Mouse (Mus musculus): ENCODE results near the gene Pax3. TPM values are rescaled to one million over a fixed set of nuclear protein-coding genes. Genes with fewer than 3 reads are reported as not detected.

Gene Pax3
- polyA plus RNA-seq, 1 experiment from 2014 or later, result 0.14 TPM

DNA sequence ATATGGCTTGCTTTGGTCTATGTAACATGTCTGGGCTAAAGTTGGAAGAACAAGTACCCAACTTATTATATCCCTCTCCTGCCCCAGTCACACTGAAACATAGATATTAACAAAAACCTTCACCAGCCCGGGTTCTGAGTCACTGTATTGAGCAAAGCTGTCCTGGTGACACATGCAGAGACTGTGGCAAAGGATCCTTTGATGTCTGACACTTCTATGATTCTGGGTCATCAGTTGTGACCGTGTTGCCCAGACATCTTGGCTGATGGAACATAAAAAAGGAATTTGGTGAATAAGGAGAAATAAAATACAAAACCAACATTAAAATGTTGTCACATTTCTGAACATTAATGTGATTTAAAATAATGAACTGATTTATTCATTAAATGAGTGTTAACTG lies 108.3 kb downstream of the Pax3 start:
- H3K36me3 ChIP-seq (ENCODE audit: control insufficient read depth, insufficient read depth, low read length), result no peaks in the 10 kb centered on the region
- no peak overlapping the region for H3K9ac ChIP-seq (ENCODE audit: low read depth, low read length)
- H3K4me1 ChIP-seq (ENCODE audit: control insufficient read depth, insufficient read depth, low read length), result no peaks in the 10 kb centered on the region
- no peak overlapping the region for H3K4me2 ChIP-seq (replicated peaks; ENCODE audit: low read depth, low read length)
- H3K4me3 ChIP-seq (ENCODE audit: low read length), result no peak overlapping the region
- no peak for ATAC-seq (ENCODE audit: low FRiP score, low TSS enrichment)
- no peaks in the 10 kb centered on the region for H3K9me3 ChIP-seq (ENCODE audit: control insufficient read depth, low read length)
- H3K27ac ChIP-seq (ENCODE audit: low read depth, low read length), result no peak overlapping the region
- WGBS, result 71% methylated on average over 2 of the region's 2 CpGs
- peaks cover 3% of the 10 kb centered on the region; the same call in 1 of the 2 replicates for H3K27me3 ChIP-seq (ENCODE audit: control insufficient read depth, insufficient read depth, low read length)

DNA sequence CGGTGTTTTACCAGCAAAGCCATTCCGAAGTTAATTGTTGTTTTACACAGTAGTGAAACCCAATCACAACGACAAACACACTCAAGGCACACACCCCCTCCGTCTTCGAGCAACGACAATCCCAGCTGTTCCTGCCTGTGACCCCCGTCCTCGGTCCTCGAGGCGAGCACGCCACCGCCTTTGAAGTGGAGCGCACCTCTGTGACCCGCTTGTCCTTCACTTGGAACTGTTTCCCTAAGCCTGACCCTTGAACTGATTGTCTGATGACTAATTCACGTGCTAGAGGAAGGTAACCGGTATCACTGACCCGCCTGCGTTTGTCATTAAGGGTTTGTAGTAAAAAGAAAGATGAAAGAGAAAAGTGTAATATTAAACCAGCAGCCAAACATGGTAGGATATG lies 115.2 kb downstream of the Pax3 start:
- no peak for ATAC-seq (ENCODE audit: low FRiP score, low TSS enrichment)
- H3K4me1 ChIP-seq (ENCODE audit: control insufficient read depth, insufficient read depth, low read length), result no peaks in the 10 kb centered on the region
- H3K27ac ChIP-seq (ENCODE audit: low read depth, low read length), result no peak overlapping the region
- H3K9ac ChIP-seq (ENCODE audit: low read depth, low read length), result no peak overlapping the region
- H3K9me3 ChIP-seq (ENCODE audit: control insufficient read depth, low read length), result no peaks in the 10 kb centered on the region
- WGBS, result 6% methylated on average over 18 of the region's 18 CpGs
- H3K4me3 ChIP-seq (ENCODE audit: low read length), result peak overlapping the region; percentile 17; the same call in 1 of the 2 replicates
- H3K27me3 ChIP-seq (ENCODE audit: control insufficient read depth, insufficient read depth, low read length), result no peaks in the 10 kb centered on the region; the same call in 1 of the 2 replicates
- H3K36me3 ChIP-seq (ENCODE audit: control insufficient read depth, insufficient read depth, low read length), result no peaks in the 10 kb centered on the region
- peak overlapping the region; percentile 35 for H3K4me2 ChIP-seq (replicated peaks; ENCODE audit: low read depth, low read length)

DNA sequence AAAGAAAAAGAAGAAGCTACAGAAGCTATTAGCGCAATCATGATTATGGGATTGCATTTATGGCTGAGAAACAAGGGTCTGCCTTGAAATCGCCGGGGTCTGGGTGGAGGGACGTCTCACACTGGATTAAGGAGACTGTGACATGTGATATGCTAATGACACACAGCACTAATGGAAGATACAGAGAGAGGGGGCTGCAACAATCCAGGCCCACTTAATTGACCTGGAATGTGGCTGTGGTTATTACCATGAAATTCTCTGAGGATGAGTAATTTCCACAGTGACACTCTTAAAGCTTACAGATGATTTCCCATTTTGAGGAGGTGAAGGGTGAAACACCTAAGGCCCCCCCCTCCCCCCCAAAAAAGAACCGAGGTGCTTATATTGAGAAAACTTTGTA lies 136.1 kb downstream of the Pax3 start:
- ATAC-seq (ENCODE audit: low FRiP score, low TSS enrichment), result no peak
- no peak overlapping the region for H3K4me2 ChIP-seq (replicated peaks; ENCODE audit: low read depth, low read length)
- no peaks in the 10 kb centered on the region for H3K27me3 ChIP-seq (ENCODE audit: control insufficient read depth, insufficient read depth, low read length)
- no peaks in the 10 kb centered on the region for H3K4me1 ChIP-seq (ENCODE audit: control insufficient read depth, insufficient read depth, low read length)
- H3K9me3 ChIP-seq (ENCODE audit: control insufficient read depth, low read length), result no peaks in the 10 kb centered on the region
- no peak overlapping the region for H3K9ac ChIP-seq (ENCODE audit: low read depth, low read length)
- WGBS, result 60% methylated on average over 5 of the region's 5 CpGs
- no peak overlapping the region for H3K4me3 ChIP-seq (ENCODE audit: low read length)
- no peaks in the 10 kb centered on the region for H3K36me3 ChIP-seq (ENCODE audit: control insufficient read depth, insufficient read depth, low read length)
- H3K27ac ChIP-seq (ENCODE audit: low read depth, low read length), result no peak overlapping the region

DNA sequence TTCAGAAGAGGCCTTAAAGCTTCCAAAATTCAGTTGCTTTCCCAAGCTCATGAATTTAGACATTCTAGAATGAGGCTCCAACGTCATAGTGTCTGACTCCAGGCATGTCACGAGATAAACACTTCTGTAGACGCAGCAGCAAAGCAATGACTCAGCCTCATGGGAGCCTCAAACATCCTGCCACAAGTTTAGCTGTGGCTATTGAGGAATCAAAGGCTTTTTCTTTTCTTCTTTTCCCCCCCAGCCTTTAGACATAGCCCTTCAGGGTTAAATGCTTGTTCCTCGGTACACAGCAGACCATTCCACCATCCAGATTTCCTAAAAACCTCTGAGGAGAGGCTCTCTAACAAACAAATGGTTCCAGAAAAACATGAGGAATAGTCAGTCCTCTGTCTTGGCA lies 139.0 kb downstream of the Pax3 start:
- no peaks in the 10 kb centered on the region for H3K36me3 ChIP-seq (ENCODE audit: control insufficient read depth, insufficient read depth, low read length)
- H3K4me1 ChIP-seq (ENCODE audit: control insufficient read depth, insufficient read depth, low read length), result no peaks in the 10 kb centered on the region
- 74% methylated on average over 4 of the region's 4 CpGs for WGBS
- H3K9me3 ChIP-seq (ENCODE audit: control insufficient read depth, low read length), result no peaks in the 10 kb centered on the region
- H3K27ac ChIP-seq (ENCODE audit: low read depth, low read length), result no peak overlapping the region
- no peak overlapping the region for H3K4me3 ChIP-seq (ENCODE audit: low read length)
- no peaks in the 10 kb centered on the region for H3K27me3 ChIP-seq (ENCODE audit: control insufficient read depth, insufficient read depth, low read length)
- ATAC-seq (ENCODE audit: low FRiP score, low TSS enrichment), result no peak
- no peak overlapping the region for H3K4me2 ChIP-seq (replicated peaks; ENCODE audit: low read depth, low read length)
- no peak overlapping the region for H3K9ac ChIP-seq (ENCODE audit: low read depth, low read length)

DNA sequence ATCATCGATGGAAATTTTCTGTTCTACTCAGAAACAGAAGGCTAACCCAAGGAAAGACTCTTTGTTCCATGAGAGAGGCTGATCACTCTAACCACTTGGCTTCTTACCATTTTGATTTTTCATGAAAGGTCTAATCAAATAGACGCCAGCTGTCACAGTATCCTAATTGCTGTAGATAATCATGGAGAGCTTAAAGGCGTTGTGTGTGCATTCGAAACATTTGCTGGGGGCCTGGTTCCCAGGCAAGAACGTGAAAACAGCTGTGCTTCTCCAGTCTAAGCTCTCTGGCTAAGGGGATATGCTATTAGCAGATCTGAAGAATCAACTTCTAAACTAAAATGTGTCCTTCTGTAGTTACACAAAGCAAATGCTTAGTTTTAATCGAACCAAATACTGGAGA lies 143.3 kb downstream of the Pax3 start:
- no peak for ATAC-seq (ENCODE audit: low FRiP score, low TSS enrichment)
- Histone ChIP-seq H3K27ac (ENCODE audit: low read depth, low read length) (no peak overlapping the region), H3K4me2 (replicated peaks; ENCODE audit: low read depth, low read length) (no peak overlapping the region), H3K9me3 (ENCODE audit: control insufficient read depth, low read length) (no peaks in the 10 kb centered on the region), H3K4me3 (ENCODE audit: low read length) (no peak overlapping the region), H3K36me3 (ENCODE audit: control insufficient read depth, insufficient read depth, low read length) (no peaks in the 10 kb centered on the region), H3K9ac (ENCODE audit: low read depth, low read length) (no peak overlapping the region), H3K27me3 (ENCODE audit: control insufficient read depth, insufficient read depth, low read length) (no peaks in the 10 kb centered on the region), H3K4me1 (ENCODE audit: control insufficient read depth, insufficient read depth, low read length) (no peaks in the 10 kb centered on the region)
- WGBS, result 89% methylated on average over 6 of the region's 6 CpGs

Other genes with a start within 250 kb of the Pax3 start
- gene Sgpp2, start 113.2 kb upstream of the Pax3 start, polyA plus RNA-seq (2014; fragmentation: Nextera tagmentation; extraction: Ambion mirVana), result 16.4 and 28.1 TPM in 2 replicates